Mouse (Mus musculus): ENCODE data around the gene Stard9.

The Stard9 gene

DNA sequence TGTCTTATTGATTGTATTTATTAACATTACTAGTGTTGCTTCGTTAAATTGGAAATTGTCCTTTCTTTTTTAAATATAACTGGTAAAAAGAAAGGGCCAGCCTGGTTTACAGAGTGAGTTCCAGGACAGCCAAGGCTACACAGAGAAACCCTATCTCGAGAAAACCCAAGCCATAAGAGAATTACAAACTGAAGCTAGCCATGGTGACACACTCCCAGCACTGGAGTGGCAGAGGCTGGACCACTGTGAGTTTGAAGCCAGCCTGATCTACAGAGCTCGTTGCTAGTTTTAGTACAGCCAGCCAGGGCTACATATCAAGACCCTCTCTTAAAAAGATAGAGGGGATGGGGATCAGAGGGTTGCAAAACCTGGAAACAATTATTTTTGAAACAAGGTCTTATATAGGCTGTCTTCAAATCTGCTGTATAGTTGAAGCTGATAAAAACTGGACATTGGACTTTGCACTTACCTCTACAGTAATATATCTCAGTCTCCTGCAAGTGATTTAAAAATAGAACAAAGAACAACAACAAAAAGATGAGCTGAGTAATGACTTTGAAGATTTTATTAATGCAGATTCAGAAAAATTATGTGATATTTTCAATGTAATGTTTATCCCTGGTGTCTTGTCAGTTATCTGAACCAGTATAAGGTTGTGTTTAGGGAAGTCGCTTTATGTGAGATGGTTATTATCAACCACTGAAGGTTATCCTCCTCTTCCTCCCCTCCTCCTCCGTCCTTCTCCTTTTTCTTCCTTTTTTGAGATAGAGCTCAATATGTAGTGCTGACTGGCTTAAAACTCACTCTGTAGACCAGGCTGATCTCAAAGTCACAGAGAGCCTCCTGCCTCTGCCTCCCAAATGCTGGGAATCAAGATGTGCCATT is 12.4 kb upstream of the Stard9 start:
- Histone ChIP-seq H3K9me3 (ENCODE audit: low read length) (no peaks in the 10 kb centered on the region), H3K27me3 (ENCODE audit: insufficient read depth, low read length) (no peaks in the 10 kb centered on the region), H3K36me3 (ENCODE audit: insufficient read depth, low read length) (peaks cover 82% of the 10 kb centered on the region), H3K4me3 (replicated peaks; ENCODE audit: low read length) (no peak overlapping the region), H3K4me1 (replicated peaks; ENCODE audit: low read depth, low read length) (peaks cover 10% of the 10 kb centered on the region; the same call in 1 of the 2 replicates)
- no peak for TF ChIP-seq CTCF (conservative IDR thresholded peaks at IDR 0.05; ENCODE audit: low read length)
- TF ChIP-seq POU5F1 (IDR thresholded peaks at IDR 0.05; ENCODE audit: borderline replicate concordance, low read length), result no peak
- no peak for TF ChIP-seq NANOG (IDR thresholded peaks at IDR 0.05; ENCODE audit: borderline replicate concordance, low read length)

DNA sequence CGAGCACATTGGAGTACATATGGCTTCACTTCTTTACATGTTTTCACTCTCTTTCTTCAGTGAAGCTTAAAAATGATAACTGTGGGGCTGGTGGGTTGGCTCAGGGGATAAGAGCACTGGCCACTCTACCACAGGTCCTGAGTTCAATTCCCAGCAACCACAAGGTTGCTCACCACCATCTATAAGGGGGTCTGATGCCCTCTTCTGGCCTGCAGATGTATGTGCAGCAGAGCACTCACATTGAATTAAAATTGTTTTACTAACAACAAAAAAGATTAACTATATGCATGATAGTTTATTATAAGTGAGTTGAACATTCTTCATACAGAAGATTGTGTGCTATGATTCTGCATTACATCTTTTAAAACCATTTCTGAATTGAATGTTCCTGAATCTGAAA is 9.4 kb upstream of the Stard9 start:
- H3K36me3 ChIP-seq (ENCODE audit: insufficient read depth, low read length), result peaks cover 58% of the 10 kb centered on the region

DNA sequence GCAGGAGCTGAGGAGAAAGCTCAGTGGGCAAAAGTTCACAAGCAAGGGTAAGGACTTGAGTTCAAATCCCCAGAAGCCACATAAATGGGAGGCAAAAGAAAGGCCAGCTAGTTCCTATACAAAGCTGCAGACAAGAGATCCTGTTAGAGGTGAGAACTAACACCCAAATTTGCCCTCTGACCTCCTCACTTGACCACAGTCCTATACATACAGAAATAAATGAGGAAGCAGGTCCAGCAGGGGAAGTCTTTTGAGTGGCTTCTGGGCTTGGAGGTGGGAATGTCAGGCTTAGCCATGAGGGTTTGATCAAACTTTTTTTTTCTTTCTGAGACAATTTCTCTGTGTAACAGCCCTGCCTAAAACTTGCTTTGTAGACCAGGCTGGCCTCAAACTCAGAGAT is 6.0 kb upstream of the Stard9 start:
- Histone ChIP-seq H3K4me3 (replicated peaks; ENCODE audit: low read length) (no peak overlapping the region), H3K27me3 (ENCODE audit: insufficient read depth, low read length) (no peaks in the 10 kb centered on the region), H3K4me1 (replicated peaks; ENCODE audit: low read depth, low read length) (peaks cover 2% of the 10 kb centered on the region), H3K9me3 (ENCODE audit: low read length) (no peaks in the 10 kb centered on the region), H3K36me3 (ENCODE audit: insufficient read depth, low read length) (peaks cover 25% of the 10 kb centered on the region)
- TF ChIP-seq POU5F1 (IDR thresholded peaks at IDR 0.05; ENCODE audit: borderline replicate concordance, low read length), result no peak
- TF ChIP-seq CTCF (conservative IDR thresholded peaks at IDR 0.05; ENCODE audit: low read length), result no peak
- no peak for TF ChIP-seq NANOG (IDR thresholded peaks at IDR 0.05; ENCODE audit: borderline replicate concordance, low read length)

More for the DNA sequence above, 9.4 kb upstream of the Stard9 start:
- no peaks in the 10 kb centered on the region for H3K27me3 ChIP-seq (ENCODE audit: insufficient read depth, low read length)
- H3K4me1 ChIP-seq (replicated peaks; ENCODE audit: low read depth, low read length), result no peaks in the 10 kb centered on the region
- H3K4me3 ChIP-seq (replicated peaks; ENCODE audit: low read length), result no peak overlapping the region
- TF ChIP-seq NANOG (IDR thresholded peaks at IDR 0.05; ENCODE audit: borderline replicate concordance, low read length) (no peak), CTCF (conservative IDR thresholded peaks at IDR 0.05; ENCODE audit: low read length) (peak; percentile 29; the same call in 1 of the 2 replicates)
- H3K9me3 ChIP-seq (ENCODE audit: low read length), result no peaks in the 10 kb centered on the region

DNA sequence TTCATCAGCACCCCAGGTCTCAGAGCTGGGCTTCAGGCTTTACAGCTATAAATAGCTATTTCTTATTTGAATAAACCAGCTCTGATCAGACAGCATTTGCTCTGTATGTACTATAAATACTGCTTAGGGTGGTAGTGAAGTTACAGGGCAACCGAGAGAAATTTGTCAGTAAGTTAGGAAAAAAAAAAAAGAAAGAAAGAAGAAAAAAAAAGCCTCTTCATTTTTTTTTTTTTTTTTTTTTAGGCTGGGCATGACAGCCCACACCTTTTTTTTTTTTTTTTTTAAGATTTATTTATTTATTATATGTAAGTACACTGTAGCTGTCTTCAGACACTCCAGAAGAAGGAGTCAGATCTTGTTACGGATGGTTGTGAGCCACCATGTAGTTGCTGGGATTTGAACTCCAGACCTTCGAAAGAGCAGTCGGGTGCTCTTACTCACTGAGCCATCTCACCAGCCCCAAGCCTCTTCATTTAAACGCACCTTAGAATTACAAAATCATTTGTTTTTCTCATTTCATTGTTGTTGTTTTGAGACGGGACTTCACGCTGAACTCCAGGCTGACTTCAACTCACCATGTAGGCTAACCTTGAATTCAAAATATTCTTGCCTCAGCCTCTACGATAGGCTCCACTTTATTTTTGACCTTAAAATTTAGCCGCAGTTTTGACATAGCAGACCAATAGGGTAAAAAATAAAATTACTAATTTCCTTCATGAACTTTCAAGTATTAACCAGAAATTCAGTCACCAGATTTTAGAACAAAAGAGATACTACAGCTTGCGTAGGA is 650 bp upstream of the Stard9 start:
- TF ChIP-seq POU5F1 (IDR thresholded peaks at IDR 0.05; ENCODE audit: borderline replicate concordance, low read length) (no peak), NANOG (IDR thresholded peaks at IDR 0.05; ENCODE audit: borderline replicate concordance, low read length) (no peak), CTCF (conservative IDR thresholded peaks at IDR 0.05; ENCODE audit: low read length) (no peak)
- Histone ChIP-seq H3K4me3 (replicated peaks; ENCODE audit: low read length) (peak overlapping the region; percentile 88), H3K36me3 (ENCODE audit: insufficient read depth, low read length) (no peaks in the 10 kb centered on the region), H3K9me3 (ENCODE audit: low read length) (no peaks in the 10 kb centered on the region), H3K4me1 (replicated peaks; ENCODE audit: low read depth, low read length) (peaks cover 20% of the 10 kb centered on the region), H3K27me3 (ENCODE audit: insufficient read depth, low read length) (peaks cover 5% of the 10 kb centered on the region; the same call in 1 of the 2 replicates)

DNA sequence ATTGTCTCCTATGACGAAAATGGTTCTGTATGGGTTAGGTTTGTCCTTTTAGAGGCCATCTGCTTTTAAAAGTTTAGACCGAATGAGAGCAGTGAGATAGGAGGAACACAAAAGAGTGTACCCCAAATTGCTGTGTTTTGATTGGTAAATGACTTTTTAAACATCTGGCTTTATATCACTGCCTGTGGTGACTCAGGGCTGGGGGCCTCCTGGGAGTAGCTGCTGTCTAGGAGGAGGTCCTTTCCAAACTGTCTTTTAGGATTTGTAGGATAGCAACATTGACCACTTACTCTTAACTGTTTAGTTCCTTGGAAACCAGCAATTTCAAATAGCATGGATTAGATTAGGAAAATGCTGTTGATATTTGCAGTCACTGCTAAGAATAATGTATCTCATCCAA is 1.3 kb downstream of the Stard9 start:
- Histone ChIP-seq H3K36me3 (ENCODE audit: insufficient read depth, low read length) (no peaks in the 10 kb centered on the region), H3K27me3 (ENCODE audit: insufficient read depth, low read length) (peaks cover 5% of the 10 kb centered on the region; the same call in 1 of the 2 replicates), H3K4me1 (replicated peaks; ENCODE audit: low read depth, low read length) (peaks cover 20% of the 10 kb centered on the region), H3K9me3 (ENCODE audit: low read length) (no peaks in the 10 kb centered on the region), H3K4me3 (replicated peaks; ENCODE audit: low read length) (no peak overlapping the region)
- TF ChIP-seq CTCF (conservative IDR thresholded peaks at IDR 0.05; ENCODE audit: low read length) (no peak), NANOG (IDR thresholded peaks at IDR 0.05; ENCODE audit: borderline replicate concordance, low read length) (no peak), POU5F1 (IDR thresholded peaks at IDR 0.05; ENCODE audit: borderline replicate concordance, low read length) (no peak)

DNA sequence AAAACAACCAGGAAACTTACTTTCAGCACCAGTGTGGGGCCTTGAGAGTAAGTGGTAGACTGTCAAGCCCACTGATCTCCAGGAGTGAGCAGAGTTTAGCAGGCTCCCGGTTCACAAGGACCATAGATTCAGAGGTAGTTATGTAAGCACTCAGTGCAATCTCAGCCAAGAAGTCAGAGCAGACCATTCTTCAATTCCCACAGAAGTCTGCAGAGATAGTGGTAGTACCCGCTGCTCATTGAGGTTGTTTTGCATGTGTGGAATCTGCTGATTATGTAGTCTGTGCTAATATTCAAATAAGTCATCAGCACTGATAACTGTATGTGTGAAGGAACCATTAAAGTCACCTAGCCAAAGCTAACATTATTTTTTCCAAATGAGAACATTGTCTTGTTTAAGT is 1.7 kb downstream of the Stard9 start:
- Histone ChIP-seq H3K9me3 (ENCODE audit: low read length) (no peaks in the 10 kb centered on the region), H3K27me3 (ENCODE audit: insufficient read depth, low read length) (peaks cover 5% of the 10 kb centered on the region; the same call in 1 of the 2 replicates), H3K4me3 (replicated peaks; ENCODE audit: low read length) (no peak overlapping the region), H3K36me3 (ENCODE audit: insufficient read depth, low read length) (no peaks in the 10 kb centered on the region), H3K4me1 (replicated peaks; ENCODE audit: low read depth, low read length) (peaks cover 20% of the 10 kb centered on the region)
- TF ChIP-seq CTCF (conservative IDR thresholded peaks at IDR 0.05; ENCODE audit: low read length) (no peak), POU5F1 (IDR thresholded peaks at IDR 0.05; ENCODE audit: borderline replicate concordance, low read length) (no peak), NANOG (IDR thresholded peaks at IDR 0.05; ENCODE audit: borderline replicate concordance, low read length) (no peak)

DNA sequence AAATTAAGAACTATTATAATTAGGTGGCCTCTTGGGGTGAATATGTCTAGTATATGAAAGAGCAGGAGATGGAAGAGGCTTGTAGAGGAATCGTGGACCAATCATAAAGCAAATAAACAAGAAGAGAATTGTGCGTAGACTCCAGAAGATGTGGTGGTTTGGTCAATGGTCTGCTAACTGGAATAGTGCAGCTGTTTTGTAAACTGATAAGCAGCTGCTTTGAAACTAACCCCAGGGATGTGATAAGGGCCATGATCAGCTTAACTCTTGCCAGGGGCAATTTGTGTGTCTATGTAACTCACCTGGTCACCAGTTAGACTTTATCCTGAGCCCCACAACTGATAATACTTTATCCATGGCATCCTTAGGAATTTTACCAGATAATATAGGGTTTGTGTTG is 2.6 kb downstream of the Stard9 start:
- no peaks in the 10 kb centered on the region for H3K9me3 ChIP-seq (ENCODE audit: low read length)
- no peak for TF ChIP-seq CTCF (conservative IDR thresholded peaks at IDR 0.05; ENCODE audit: low read length)
- H3K4me3 ChIP-seq (replicated peaks; ENCODE audit: low read length), result no peak overlapping the region
- H3K36me3 ChIP-seq (ENCODE audit: insufficient read depth, low read length), result no peaks in the 10 kb centered on the region
- H3K4me1 ChIP-seq (replicated peaks; ENCODE audit: low read depth, low read length), result peaks cover 20% of the 10 kb centered on the region
- peaks cover 5% of the 10 kb centered on the region; the same call in 1 of the 2 replicates for H3K27me3 ChIP-seq (ENCODE audit: insufficient read depth, low read length)

DNA sequence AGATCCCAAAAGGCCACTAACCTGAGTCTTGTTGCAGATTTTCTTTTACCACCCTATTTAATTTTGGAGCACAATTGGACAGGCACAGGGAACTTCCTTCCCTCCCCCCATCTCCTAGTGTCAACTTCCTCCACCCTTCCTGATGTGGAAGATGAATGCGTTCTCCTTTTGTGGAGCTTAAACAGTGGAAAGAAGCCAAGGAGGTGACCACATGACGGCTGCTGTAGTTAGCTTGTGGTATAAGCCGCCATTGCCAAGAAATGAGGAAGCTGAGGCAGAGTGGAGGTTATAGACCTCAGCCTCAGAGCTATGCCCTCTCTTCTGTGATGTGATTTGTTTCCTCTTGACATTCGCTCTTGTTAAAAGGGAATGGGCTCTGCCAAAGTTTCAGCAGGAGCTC is 3.0 kb downstream of the Stard9 start:
- no peak for TF ChIP-seq POU5F1 (IDR thresholded peaks at IDR 0.05; ENCODE audit: borderline replicate concordance, low read length)
- TF ChIP-seq CTCF (conservative IDR thresholded peaks at IDR 0.05; ENCODE audit: low read length), result no peak
- TF ChIP-seq NANOG (IDR thresholded peaks at IDR 0.05; ENCODE audit: borderline replicate concordance, low read length), result no peak
- Histone ChIP-seq H3K27me3 (ENCODE audit: insufficient read depth, low read length) (peaks cover 5% of the 10 kb centered on the region; the same call in 1 of the 2 replicates), H3K9me3 (ENCODE audit: low read length) (no peaks in the 10 kb centered on the region), H3K4me3 (replicated peaks; ENCODE audit: low read length) (no peak overlapping the region), H3K36me3 (ENCODE audit: insufficient read depth, low read length) (no peaks in the 10 kb centered on the region), H3K4me1 (replicated peaks; ENCODE audit: low read depth, low read length) (peaks cover 20% of the 10 kb centered on the region)
